Mouse (Mus musculus) liver, embryonic 14.5 days (tissue): ENCODE data around the gene Rpap1. TPM values are rescaled to one million over a fixed set of nuclear protein-coding genes. Genes with fewer than 3 reads are reported as not detected.
A peak's percentile ranks its signal among the peaks of the same experiment; 100 is the strongest.

ENCODE experiments used
- ATAC-seq: fragments of 200-750 bp; cut with Nextera tagmentation; 2 replicates; pipeline ENCODE4 v1.8.0; 2017; ENCODE audit warnings: moderate number of reproducible peaks, mild to moderate bottlenecking, moderate library complexity; ENCODE audit not compliant: insufficient read depth
- DNase-seq, 3 experiments: peaks; one replicate each; pipeline ENCODE4 v3.0.0-alpha.2; 2012 to 2013; ENCODE audit warnings: low read depth in 3 of 3, low spot score in 3 of 3
- H3K27ac ChIP-seq: fragments of 300-500 bp; sonication (generic); 2 replicates; pipeline ENCODE4 v1.5.1; 2014; ENCODE audit warnings: moderate library complexity, mild to moderate bottlenecking, control low read depth, inconsistent platforms
- H3K27me3 ChIP-seq: fragments of 300-500 bp; sonication (generic); 2 replicates; pipeline ENCODE4 v1.6.1; 2014; ENCODE audit warnings: mild to moderate bottlenecking, low read length, moderate library complexity; ENCODE audit not compliant: control insufficient read depth, insufficient read depth
- H3K36me3 ChIP-seq: fragments of 300-500 bp; sonication (generic); replicated peaks from 2 replicates; pipeline ENCODE4 v1.6.1; 2014; ENCODE audit warnings: low read depth; ENCODE audit not compliant: control insufficient read depth, insufficient read depth
- H3K4me1 ChIP-seq, 2 experiments: fragments of 200-500 bp in 1 of 2; fragments of 300-500 bp in 1 of 2; sonication (generic) in 1 of 2; replicated peaks; 2 replicates each; pipeline ENCODE4 v1.6.1; 2012 to 2014; ENCODE audit warnings: antibody characterized with exemption in 1 of 2, inconsistent platforms in 1 of 2, low read length in 1 of 2; ENCODE audit not compliant: control insufficient read depth in 2 of 2, insufficient read depth in 2 of 2
- H3K4me2 ChIP-seq: fragments of 300-500 bp; sonication (generic); 2 replicates; pipeline ENCODE4 v1.6.1; 2014; ENCODE audit warnings: low read depth, mild to moderate bottlenecking, control low read depth, moderate library complexity
- H3K4me3 ChIP-seq, 2 experiments: fragments of 200-500 bp in 1 of 2; fragments of 300-500 bp in 1 of 2; sonication (generic) in 1 of 2; 2 replicates each; pipeline ENCODE4 v1.5.1; 2012 to 2014; ENCODE audit warnings: low read depth in 2 of 2, low read length in 2 of 2, mild to moderate bottlenecking in 2 of 2, control low read depth in 1 of 2, inconsistent platforms in 1 of 2, moderate library complexity in 1 of 2; ENCODE audit not compliant: insufficient read depth in 1 of 2
- H3K9ac ChIP-seq: fragments of 300-500 bp; sonication (generic); replicated peaks from 2 replicates; pipeline ENCODE4 v1.6.1; 2014; ENCODE audit warnings: mild to moderate bottlenecking, control low read depth, moderate library complexity
- H3K9me3 ChIP-seq: fragments of 300-500 bp; sonication (generic); 2 replicates; pipeline ENCODE4 v1.6.1; 2016; ENCODE audit warnings: low read length, mixed read lengths; ENCODE audit not compliant: control insufficient read depth
- CTCF ChIP-seq: IDR thresholded peaks from 2 replicates; pipeline ENCODE4 v1.5.1; 2016; ENCODE audit warnings: antibody characterized with exemption, low read depth, control low read depth
- EP300 ChIP-seq: IDR thresholded peaks from 2 replicates; pipeline ENCODE4 v1.6.1; 2016; ENCODE audit warnings: antibody characterized with exemption, low read depth
- WGBS: fragments of 180-500 bp; shearing (Covaris S2); extraction: QIAGEN DNeasy Blood & Tissue Kit; methylation state at CpG from one replicate; pipeline ENCODE4 v1.1.7; 2014; ENCODE audit not compliant: insufficient replicate concordance; 5-methylcytosine and 5-hydroxymethylcytosine counted together
- polyA plus RNA-seq, 2 experiments: library from polyadenylated mRNA; depleted of rRNA in 1 of 2; stranded (reverse) in 1 of 2; unstranded in 1 of 2; fragments of >200 nt; fragmentation: Nextera tagmentation in 1 of 2; extraction: Ambion mirVana in 1 of 2; gene quantifications; 2 replicates each; pipeline versions ENCODE4 v1.2.1 to v1.2.3; 2012 to 2014

Gene Rpap1
- polyA plus RNA-seq (2012; rRNA removed) (6.1 and 6.6 TPM in 2 replicates), polyA plus RNA-seq (2014; fragmentation: Nextera tagmentation; extraction: Ambion mirVana) (6.0 and 6.7 TPM in 2 replicates)

GRCm38 (mm10) chr2:119787206-119787883, at the start of gene Rpap1:
Gene Rpap1, minus strand, starts transcription at chr2:119787537.
- TF ChIP-seq CTCF = no peak
- TF ChIP-seq EP300 = no peak
- peak within 1 kb of the TSS; percentile 70 to 98 for H3K4me3 ChIP-seq
- no peaks in the 10 kb centered on the region for H3K9me3 ChIP-seq
- H3K27me3 ChIP-seq = no peaks in the 10 kb centered on the region
- H3K9ac ChIP-seq = peak within 1 kb of the TSS; percentile 76
- no peaks in the 10 kb centered on the region for H3K36me3 ChIP-seq
- WGBS = under 1% methylated on average over 44 of the region's 44 CpGs
- H3K27ac ChIP-seq = peak within 1 kb of the TSS; percentile 16
- H3K4me1 ChIP-seq = peaks cover 11 to 14% of the 10 kb centered on the region in 2 experiments
- ATAC-seq (peak; percentile 93), DNase-seq (peak; percentile 58 to 61 (median 59))
- H3K4me2 ChIP-seq = peak within 1 kb of the TSS; percentile 98

DNA sequence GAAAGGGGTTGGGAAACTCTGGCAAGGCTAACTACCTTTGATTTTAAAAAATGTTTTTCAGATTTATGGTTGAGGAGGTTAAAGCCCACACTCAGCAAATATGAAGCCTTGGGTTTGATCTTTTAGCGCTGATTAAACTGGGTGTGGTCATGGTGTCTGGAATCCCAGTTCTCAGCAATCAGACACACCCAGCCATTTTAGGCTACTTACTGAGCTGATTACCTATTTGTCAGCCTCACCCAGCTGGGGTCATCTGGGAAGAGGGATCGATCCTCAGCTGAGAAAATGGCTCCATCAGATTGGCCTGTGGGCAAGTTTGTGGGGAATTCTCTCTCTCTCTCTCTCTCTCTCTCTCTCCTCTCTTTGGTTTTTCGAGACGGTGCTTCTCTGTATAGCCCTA, 46.9 kb upstream of the Rpap1 start:
- DNase-seq (no peak), ATAC-seq (no peak)
- no peak overlapping the region for H3K4me3 ChIP-seq
- H3K4me1 ChIP-seq = no peaks in the 10 kb centered on the region
- no peaks in the 10 kb centered on the region for H3K36me3 ChIP-seq
- H3K4me2 ChIP-seq = no peak overlapping the region
- WGBS = 53% methylated on average over 4 of the region's 4 CpGs
- no peak for TF ChIP-seq CTCF
- no peak for TF ChIP-seq EP300
- no peak overlapping the region for H3K9ac ChIP-seq
- H3K27ac ChIP-seq = no peak overlapping the region
- no peaks in the 10 kb centered on the region for H3K27me3 ChIP-seq
- H3K9me3 ChIP-seq = no peaks in the 10 kb centered on the region

GRCm38 (mm10) chr2:119830579-119830978, 43.2 kb upstream of the Rpap1 start:
- ATAC-seq = no peak
- 42% methylated on average over 2 of the region's 2 CpGs for WGBS

DNA sequence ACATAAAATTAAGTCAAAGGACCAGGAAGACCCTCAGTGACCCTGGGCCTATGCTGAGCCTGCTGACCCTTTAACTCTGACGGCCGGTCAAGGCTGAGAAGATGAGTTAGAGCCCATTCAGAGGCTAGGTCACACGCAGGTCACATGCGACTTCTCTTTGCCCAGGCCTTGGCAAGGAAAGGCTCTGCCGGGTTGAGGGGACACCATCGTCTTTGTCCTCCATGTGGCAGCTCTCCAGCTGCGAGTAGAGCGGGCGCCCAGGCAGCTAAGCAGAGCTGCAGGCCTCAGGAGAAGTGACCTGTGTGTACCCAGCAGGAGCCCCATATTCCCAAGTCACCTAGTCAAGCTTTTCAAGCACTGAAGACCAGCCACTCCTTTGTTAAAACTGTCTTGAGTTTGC, 33.8 kb upstream of the Rpap1 start:
- 70% methylated on average over 9 of the region's 9 CpGs for WGBS
- ATAC-seq = no peak
- no peaks in the 10 kb centered on the region for H3K36me3 ChIP-seq

More at GRCm38 (mm10) chr2:119830579-119830978, 43.2 kb upstream of the Rpap1 start:
- H3K9ac ChIP-seq = no peak overlapping the region
- H3K27me3 ChIP-seq = no peaks in the 10 kb centered on the region
- H3K27ac ChIP-seq = no peak overlapping the region
- DNase-seq = no peak
- H3K4me3 ChIP-seq = no peak overlapping the region
- H3K4me1 ChIP-seq = no peaks in the 10 kb centered on the region
- H3K9me3 ChIP-seq = no peaks in the 10 kb centered on the region
- TF ChIP-seq EP300 = no peak
- no peak for TF ChIP-seq CTCF
- H3K4me2 ChIP-seq = no peak overlapping the region
- H3K36me3 ChIP-seq = no peaks in the 10 kb centered on the region

GRCm38 (mm10) chr2:119818668-119819272, 31.4 kb upstream of the Rpap1 start:
- H3K27ac ChIP-seq = no peak overlapping the region
- no peak for TF ChIP-seq EP300
- TF ChIP-seq CTCF = no peak
- H3K36me3 ChIP-seq = no peaks in the 10 kb centered on the region
- no peak for ATAC-seq
- no peaks in the 10 kb centered on the region for H3K4me1 ChIP-seq
- H3K27me3 ChIP-seq = no peaks in the 10 kb centered on the region
- no peak for DNase-seq
- H3K9me3 ChIP-seq = no peaks in the 10 kb centered on the region
- 48% methylated on average over 9 of the region's 9 CpGs for WGBS
- H3K9ac ChIP-seq = no peak overlapping the region
- H3K4me3 ChIP-seq = no peak overlapping the region
- H3K4me2 ChIP-seq = no peak overlapping the region

More for the DNA sequence above, 33.8 kb upstream of the Rpap1 start:
- H3K9ac ChIP-seq = no peak overlapping the region
- H3K9me3 ChIP-seq = no peaks in the 10 kb centered on the region
- no peak for DNase-seq
- H3K27me3 ChIP-seq = no peaks in the 10 kb centered on the region
- no peak overlapping the region for H3K27ac ChIP-seq
- TF ChIP-seq CTCF = no peak
- TF ChIP-seq EP300 = no peak
- H3K4me1 ChIP-seq = no peaks in the 10 kb centered on the region
- no peak overlapping the region for H3K4me3 ChIP-seq
- no peak overlapping the region for H3K4me2 ChIP-seq
